Comparison of ENCODE assay signal across 18 mouse cellular contexts in genomic region chr2:172839317-172839980, GRCm38 (mm10).
DNase-seq lines count a peak whose midpoint lies in the region; ATAC-seq lines count a peak whose summit lies in the region.
"Had no signal": no experiment of that assay in that cellular context is flagged by ENCODE, and none has a peak within 500 bp of the region (broad histone marks: within the 10 kb centered on the region; RNA-seq: fewer than 3 reads in every experiment).

No protein-coding gene starts in this region.

- H3K4me3 ChIP-seq in heart, embryonic 10.5 days: no peak overlapping the region
- H3K4me3 ChIP-seq in kidney, embryonic 14.5 days (ENCODE audit: low read length): no peak overlapping the region
- H3K4me3 ChIP-seq in limb, embryonic 12.5 days (replicated peaks): no peak overlapping the region
- H3K4me3 ChIP-seq: erythroblast, embryonic 14.5 days; heart, embryonic 15.5 days; hindbrain, embryonic 13.5 days had no signal

- no peaks in the 10 kb centered on the region for H3K9me3 ChIP-seq in heart, embryonic 10.5 days
- H3K9me3 ChIP-seq in kidney, embryonic 14.5 days (ENCODE audit: control insufficient read depth, low read length): no peaks in the 10 kb centered on the region
- no peaks in the 10 kb centered on the region for H3K9me3 ChIP-seq in limb, embryonic 12.5 days
- H3K9me3 ChIP-seq: heart, embryonic 15.5 days; hindbrain, embryonic 13.5 days had no signal

- H3K36me3 ChIP-seq in heart, embryonic 10.5 days: no peaks in the 10 kb centered on the region
- no peaks in the 10 kb centered on the region for H3K36me3 ChIP-seq in kidney, embryonic 14.5 days (ENCODE audit: control insufficient read depth, insufficient read depth, low read length)
- H3K36me3 ChIP-seq in limb, embryonic 12.5 days: no peaks in the 10 kb centered on the region
- H3K36me3 ChIP-seq: heart, embryonic 15.5 days; hindbrain, embryonic 13.5 days had no signal

- no peak for DNase-seq in heart, embryonic 10.5 days (ENCODE audit: low spot score)
- no peak for DNase-seq in heart, adult 11 months
- DNase-seq in R1 (ENCODE audit: low read depth, low spot score) (peak; percentile 64), adipocyte (ENCODE audit: low spot score) (no peak)
- DNase-seq in layer of hippocampus, postnatal 14 days (ENCODE audit: low spot score in 2 of 2): no peak
- no peak for DNase-seq in cerebellum, adult 11-12 months
- DNase-seq: cerebellum, adult 11 months; gastrocnemius, postnatal 25 days; left cerebral cortex, postnatal 4 days; lung, postnatal 14 days; retina, postnatal 1 day; spleen, adult 18-20 months; thymus, postnatal 14 days had no signal

- peak; percentile 17; the same call in 1 of the 2 replicates for ATAC-seq in kidney, embryonic 14.5 days (ENCODE audit: low FRiP score, low TSS enrichment)
- no peak for ATAC-seq in limb, embryonic 12.5 days (ENCODE audit: insufficient number of reproducible peaks, insufficient read depth, low FRiP score, low TSS enrichment, low read depth)

- H3K27me3 ChIP-seq in heart, embryonic 10.5 days (ENCODE audit: insufficient read depth, poor library complexity, severe bottlenecking): no peaks in the 10 kb centered on the region
- H3K27me3 ChIP-seq in kidney, embryonic 14.5 days (ENCODE audit: control insufficient read depth, insufficient read depth, low read length): no peaks in the 10 kb centered on the region
- no peaks in the 10 kb centered on the region for H3K27me3 ChIP-seq in limb, embryonic 12.5 days
- H3K27me3 ChIP-seq: heart, embryonic 15.5 days had no signal

- H3K27ac ChIP-seq in heart, embryonic 10.5 days: peak overlapping the region; percentile 43; the same call in 1 of the 2 replicates
- peak overlapping the region; percentile 51 for H3K27ac ChIP-seq in kidney, embryonic 14.5 days (ENCODE audit: low read depth, low read length)
- H3K27ac ChIP-seq in limb, embryonic 12.5 days: peak overlapping the region; percentile 57
- H3K27ac ChIP-seq: heart, embryonic 15.5 days; hindbrain, embryonic 13.5 days had no signal

- WGBS in heart, embryonic 10.5 days: 44% methylated on average over 10 of the region's 10 CpGs
- 33% methylated on average over 10 of the region's 10 CpGs for WGBS in kidney, embryonic 14.5 days
- 26% methylated on average over 10 of the region's 10 CpGs for WGBS in limb, embryonic 12.5 days

- H3K4me1 ChIP-seq in heart, embryonic 10.5 days: peaks cover 49% of the 10 kb centered on the region
- peaks cover 42% of the 10 kb centered on the region for H3K4me1 ChIP-seq in kidney, embryonic 14.5 days (ENCODE audit: control insufficient read depth, insufficient read depth, low read length)
- H3K4me1 ChIP-seq in limb, embryonic 12.5 days (replicated peaks): peaks cover 31% of the 10 kb centered on the region

- H3K9ac ChIP-seq in kidney, embryonic 14.5 days (ENCODE audit: low read depth, low read length): no peak overlapping the region
- 0 out of 2 replicates have a peak overlapping the region, but pooled peaks have one; percentile 12 for H3K9ac ChIP-seq in limb, embryonic 12.5 days (replicated peaks)
- H3K9ac ChIP-seq: heart, embryonic 15.5 days; hindbrain, embryonic 13.5 days had no signal

- no peak overlapping the region for H3K4me2 ChIP-seq in kidney, embryonic 14.5 days (replicated peaks; ENCODE audit: low read depth, low read length)
- H3K4me2 ChIP-seq in limb, embryonic 12.5 days: no peak overlapping the region
- H3K4me2 ChIP-seq: heart, embryonic 15.5 days; hindbrain, embryonic 13.5 days had no signal
